Mouse (Mus musculus): ENCODE results near the gene Olfr894. TPM values are rescaled to one million over a fixed set of nuclear protein-coding genes. Genes with fewer than 3 reads are reported as not detected.

Gene Olfr894
- not detected for total RNA-seq (2023)

GRCm38 (mm10) chr9:38217755-38218154 lies at the start of gene Olfr894:
TSS of gene Olfr894 (plus strand) at chr9:38218055.

GRCm38 (mm10) chr9:38180721-38181120 lies 37.1 kb upstream of the Olfr894 start, which contains the start of gene Olfr891:
TSS of gene Olfr891 (minus strand) at chr9:38180821.

GRCm38 (mm10) chr9:38208065-38208464 lies 9.8 kb upstream of the Olfr894 start, which contains the start of gene Olfr893:
TSS of gene Olfr893 (plus strand) at chr9:38208365.

GRCm38 (mm10) chr9:38252474-38252873 lies 34.6 kb downstream of the Olfr894 start, which contains the start of gene Olfr143:
TSS of gene Olfr143 (plus strand) at chr9:38252774.

GRCm38 (mm10) chr9:38267551-38267950 lies 49.7 kb downstream of the Olfr894 start, which contains the start of gene Olfr895:
TSS of gene Olfr895 (plus strand) at chr9:38267851.

Other genes starting within 250 kb of the Olfr894 start
- gene Olfr881, start 226.2 kb upstream of the Olfr894 start, total RNA-seq (2023), result not detected
- gene Olfr883, start 192.2 kb upstream of the Olfr894 start, total RNA-seq (2023), result not detected
- not detected for gene Olfr884, start 171.5 kb upstream of the Olfr894 start, total RNA-seq (2023)
- not detected for gene Olfr885, start 156.7 kb upstream of the Olfr894 start, total RNA-seq (2023)
- not detected for gene Olfr887, start 134.0 kb upstream of the Olfr894 start, total RNA-seq (2023)
- not detected for gene Olfr888, start 109.9 kb upstream of the Olfr894 start, total RNA-seq (2023)
- gene Olfr889, start 102.9 kb upstream of the Olfr894 start, total RNA-seq (2023), result under 1 TPM in 1 of 2 experiments, not detected in 1; 0.12 TPM
- gene Olfr890, start 75.5 kb upstream of the Olfr894 start, total RNA-seq (2023), result not detected
- not detected for gene Olfr891, start 37.2 kb upstream of the Olfr894 start, total RNA-seq (2023)
- not detected for gene Olfr893, start 9.7 kb upstream of the Olfr894 start, total RNA-seq (2023)
- not detected for gene Olfr143, start 34.7 kb downstream of the Olfr894 start, total RNA-seq (2023)
- not detected for gene Olfr895, start 49.8 kb downstream of the Olfr894 start, total RNA-seq (2023)
- not detected for gene Olfr896-ps1, start 73.1 kb downstream of the Olfr894 start, total RNA-seq (2023)
- gene Olfr25, start 111.0 kb downstream of the Olfr894 start, total RNA-seq (2023), result not detected
- not detected for gene Olfr898, start 130.4 kb downstream of the Olfr894 start, total RNA-seq (2023)
- gene Olfr250, start 148.8 kb downstream of the Olfr894 start, total RNA-seq (2023), result not detected
- not detected for gene Olfr251, start 159.0 kb downstream of the Olfr894 start, total RNA-seq (2023)
- not detected for gene Olfr147, start 183.6 kb downstream of the Olfr894 start, total RNA-seq (2023)
- gene Olfr901, start 211.4 kb downstream of the Olfr894 start, total RNA-seq (2023), result not detected
- not detected for gene Olfr902, start 229.6 kb downstream of the Olfr894 start, total RNA-seq (2023)
- not detected for gene Olfr904, start 245.1 kb downstream of the Olfr894 start, total RNA-seq (2023)

Measured in B cell, adult 67 days (primary cell).